Mouse (Mus musculus): Measurements from ENCODE around the gene Sytl2. TPM values are rescaled to one million over a fixed set of nuclear protein-coding genes. Genes with fewer than 3 reads are reported as not detected.

Gene Sytl2
- polyA plus RNA-seq, 1 experiment = 21.2 TPM

DNA sequence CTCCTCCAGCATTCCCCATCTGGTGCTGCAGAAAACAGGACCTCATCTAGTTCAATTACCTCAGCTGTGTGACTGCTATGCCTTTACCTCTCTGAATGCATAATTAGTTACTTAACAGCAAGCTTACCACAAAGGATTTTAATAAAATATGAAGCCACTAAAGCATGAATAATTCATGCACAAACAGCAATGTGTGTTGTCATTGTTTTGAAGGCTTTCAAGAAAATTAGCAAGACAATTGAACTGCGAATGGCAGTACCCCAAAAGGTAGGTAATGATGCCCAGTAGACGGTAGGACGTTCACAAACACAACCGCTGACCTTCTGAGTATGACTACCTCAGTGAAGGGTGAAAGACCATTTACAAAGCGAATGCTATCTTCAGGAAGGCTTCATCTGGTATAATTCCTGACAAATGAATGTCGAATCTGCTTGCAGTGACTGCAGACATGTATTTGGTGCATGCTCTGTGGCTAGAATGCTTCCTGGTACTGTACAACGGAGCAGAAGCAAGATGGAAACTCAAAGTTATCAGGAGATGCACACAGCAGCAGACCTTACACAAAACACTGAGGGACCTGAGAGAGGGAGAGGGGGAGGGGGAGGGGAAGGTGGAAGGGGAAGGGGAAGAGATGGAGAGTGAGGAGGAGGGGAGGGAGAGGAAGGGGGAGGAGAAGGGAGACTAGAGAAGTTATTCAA lies 40.0 kb upstream of the Sytl2 start:
- Histone ChIP-seq H3K79me2 (ENCODE audit: control insufficient read depth, insufficient read depth) (no peaks in the 10 kb centered on the region), H3K4me3 (no peak overlapping the region), H3K27me3 (ENCODE audit: control insufficient read depth, insufficient read depth, insufficient read length) (no peaks in the 10 kb centered on the region), H3K4me2 (ENCODE audit: low read depth) (no peak overlapping the region), H3K36me3 (ENCODE audit: control insufficient read depth, insufficient read depth) (no peaks in the 10 kb centered on the region), H3ac (ENCODE audit: control insufficient read depth, insufficient read length) (no peak overlapping the region)
- TF ChIP-seq TCF3 (IDR thresholded peaks at IDR 0.05; ENCODE audit: insufficient read length, low read depth) (no peak), TCF12 (IDR thresholded peaks at IDR 0.05; ENCODE audit: insufficient read depth, poor library complexity, severe bottlenecking) (no peak), USF1 (IDR thresholded peaks at IDR 0.05; ENCODE audit: low read depth) (no peak), CEBPB (IDR thresholded peaks at IDR 0.05; ENCODE audit: insufficient read depth, poor library complexity, severe bottlenecking) (no peak), MAX (IDR thresholded peaks at IDR 0.05; ENCODE audit: low read depth) (no peak), E2F4 (IDR thresholded peaks at IDR 0.05; ENCODE audit: insufficient read depth) (no peak), POLR2AphosphoS2 (IDR thresholded peaks at IDR 0.05; ENCODE audit: insufficient read length, low read depth) (no peak), SRF (IDR thresholded peaks at IDR 0.05; ENCODE audit: control insufficient read depth, insufficient read length, low read depth) (no peak), MYOG (IDR thresholded peaks at IDR 0.05; ENCODE audit: control insufficient read depth in 1 of 3, insufficient read depth in 1 of 3, insufficient read length in 2 of 3, low read depth in 2 of 3) (no peak), POLR2A (IDR thresholded peaks at IDR 0.05; ENCODE audit: insufficient read length, low read depth) (no peak), REST (IDR thresholded peaks at IDR 0.05; ENCODE audit: insufficient read depth, insufficient read length) (no peak), MYOD1 (IDR thresholded peaks at IDR 0.05; ENCODE audit: control insufficient read depth in 1 of 3, insufficient read length in 2 of 3, low read depth in 2 of 3) (no peak)

GRCm38 (mm10) chr7:90265289-90265970 lies 36.6 kb upstream of the Sytl2 start, which contains the start of gene Ccdc83:
TSS of gene Ccdc83 (minus strand) at chr7:90265777.
- H3K79me2 ChIP-seq (ENCODE audit: control insufficient read depth, insufficient read depth) = no peaks in the 10 kb centered on the region
- no peak within 1 kb of the TSS for H3ac ChIP-seq (ENCODE audit: control insufficient read depth, insufficient read length)
- peak within 1 kb of the TSS; percentile 57 for H3K4me2 ChIP-seq (ENCODE audit: low read depth)
- H3K27me3 ChIP-seq (ENCODE audit: control insufficient read depth, insufficient read depth, insufficient read length) = no peaks in the 10 kb centered on the region
- no peaks in the 10 kb centered on the region for H3K36me3 ChIP-seq (ENCODE audit: control insufficient read depth, insufficient read depth)
- TF ChIP-seq TCF12 (IDR thresholded peaks at IDR 0.05; ENCODE audit: insufficient read depth, poor library complexity, severe bottlenecking) (no peak), CEBPB (IDR thresholded peaks at IDR 0.05; ENCODE audit: insufficient read depth, poor library complexity, severe bottlenecking) (no peak)
- no peak within 1 kb of the TSS for H3K4me3 ChIP-seq

- H3K27me3 ChIP-seq (ENCODE audit: control insufficient read depth, insufficient read depth, insufficient read length) = no peaks in the 10 kb centered on the region
- H3K4me3 ChIP-seq = no peak overlapping the region
- no peak overlapping the region for H3K4me2 ChIP-seq (ENCODE audit: low read depth)
- TF ChIP-seq MAX (IDR thresholded peaks at IDR 0.05; ENCODE audit: low read depth) = no peak
- no peak for TF ChIP-seq POLR2AphosphoS2 (IDR thresholded peaks at IDR 0.05; ENCODE audit: insufficient read length, low read depth)
- no peak for TF ChIP-seq SRF (IDR thresholded peaks at IDR 0.05; ENCODE audit: control insufficient read depth, insufficient read length, low read depth)
- no peak for TF ChIP-seq REST (IDR thresholded peaks at IDR 0.05; ENCODE audit: insufficient read depth, insufficient read length)
- TF ChIP-seq E2F4 (IDR thresholded peaks at IDR 0.05; ENCODE audit: insufficient read depth) = no peak
- no peak for TF ChIP-seq TCF3 (IDR thresholded peaks at IDR 0.05; ENCODE audit: insufficient read length, low read depth)
- no peak for TF ChIP-seq MYOG (IDR thresholded peaks at IDR 0.05; ENCODE audit: control insufficient read depth in 1 of 3, insufficient read depth in 1 of 3, insufficient read length in 2 of 3, low read depth in 2 of 3)
- H3ac ChIP-seq (ENCODE audit: control insufficient read depth, insufficient read length) = no peak overlapping the region
- H3K79me2 ChIP-seq (ENCODE audit: control insufficient read depth, insufficient read depth) = no peaks in the 10 kb centered on the region
- no peaks in the 10 kb centered on the region for H3K36me3 ChIP-seq (ENCODE audit: control insufficient read depth, insufficient read depth)
Observed at GRCm38 (mm10) chr7:90270141-90270540, 31.9 kb upstream of the Sytl2 start.

DNA sequence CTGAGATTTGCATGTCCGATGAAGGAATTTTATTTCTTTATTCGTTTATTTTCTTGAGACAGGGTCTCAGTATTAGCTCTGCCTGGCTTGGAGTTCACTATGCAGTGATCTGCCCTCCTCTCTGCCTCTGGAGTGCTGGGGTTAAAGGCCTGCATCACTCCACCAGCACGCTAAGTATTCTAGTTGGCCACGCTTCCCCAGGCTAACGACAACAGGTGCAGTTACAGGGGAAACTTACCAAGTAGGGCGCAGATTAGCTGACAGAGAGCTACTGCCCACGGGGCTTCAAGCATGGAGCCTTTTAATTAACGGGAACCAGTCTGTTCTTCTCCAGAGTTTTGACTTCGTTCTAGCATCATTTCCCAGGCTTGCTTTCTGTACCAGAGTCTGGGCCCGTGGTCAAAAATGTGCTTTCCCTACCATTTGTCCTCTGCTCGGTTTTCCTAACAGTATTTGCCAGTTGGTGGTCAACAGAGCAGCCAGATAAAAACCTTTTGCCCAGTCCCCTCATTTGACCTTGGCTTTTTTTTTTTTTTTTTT lies 27.4 kb upstream of the Sytl2 start:
- no peak for TF ChIP-seq USF1 (IDR thresholded peaks at IDR 0.05; ENCODE audit: low read depth)
- peak in 1 of 3 experiments; percentile 48 for TF ChIP-seq MYOG (IDR thresholded peaks at IDR 0.05; ENCODE audit: control insufficient read depth in 1 of 3, insufficient read depth in 1 of 3, insufficient read length in 2 of 3, low read depth in 2 of 3)
- TF ChIP-seq POLR2AphosphoS2 (IDR thresholded peaks at IDR 0.05; ENCODE audit: insufficient read length, low read depth) = no peak
- no peak for TF ChIP-seq TCF3 (IDR thresholded peaks at IDR 0.05; ENCODE audit: insufficient read length, low read depth)
- peak in 2 of 3 experiments; percentile 64 to 69 for TF ChIP-seq MYOD1 (IDR thresholded peaks at IDR 0.05; ENCODE audit: control insufficient read depth in 1 of 3, insufficient read length in 2 of 3, low read depth in 2 of 3)
- no peak overlapping the region for H3K4me3 ChIP-seq

DNA sequence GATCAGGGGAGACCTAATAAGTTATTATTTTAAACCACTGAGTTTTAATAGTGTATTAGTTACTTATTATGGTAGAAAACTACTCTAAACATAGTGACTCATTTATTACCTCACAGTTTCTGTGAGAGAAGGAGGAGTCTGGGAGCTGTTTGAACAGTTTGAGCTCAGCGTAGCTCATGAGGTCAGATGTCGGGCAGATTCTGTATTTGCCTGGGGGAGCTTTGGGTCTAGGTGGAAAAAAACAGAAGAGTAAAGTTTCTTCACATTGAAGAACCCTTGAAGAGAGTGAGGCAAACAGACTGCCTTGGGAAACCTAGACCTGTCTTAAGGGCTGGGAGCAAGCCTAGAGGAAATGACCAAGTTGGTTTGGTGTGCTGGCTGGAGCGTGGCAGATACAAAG lies 24.8 kb upstream of the Sytl2 start:
- no peak overlapping the region for H3K4me3 ChIP-seq
- no peaks in the 10 kb centered on the region for H3K79me2 ChIP-seq (ENCODE audit: control insufficient read depth, insufficient read depth)
- H3K27me3 ChIP-seq (ENCODE audit: control insufficient read depth, insufficient read depth, insufficient read length) = no peaks in the 10 kb centered on the region
- H3ac ChIP-seq (ENCODE audit: control insufficient read depth, insufficient read length) = no peak overlapping the region
- H3K36me3 ChIP-seq (ENCODE audit: control insufficient read depth, insufficient read depth) = no peaks in the 10 kb centered on the region
- H3K4me2 ChIP-seq (ENCODE audit: low read depth) = no peak overlapping the region
- TF ChIP-seq TCF3 (IDR thresholded peaks at IDR 0.05; ENCODE audit: insufficient read length, low read depth) = no peak
- TF ChIP-seq POLR2AphosphoS2 (IDR thresholded peaks at IDR 0.05; ENCODE audit: insufficient read length, low read depth) = no peak
- no peak for TF ChIP-seq REST (IDR thresholded peaks at IDR 0.05; ENCODE audit: insufficient read depth, insufficient read length)
- no peak for TF ChIP-seq TCF12 (IDR thresholded peaks at IDR 0.05; ENCODE audit: insufficient read depth, poor library complexity, severe bottlenecking)
- no peak for TF ChIP-seq SRF (IDR thresholded peaks at IDR 0.05; ENCODE audit: control insufficient read depth, insufficient read length, low read depth)
- TF ChIP-seq MYOD1 (IDR thresholded peaks at IDR 0.05; ENCODE audit: control insufficient read depth in 1 of 3, insufficient read length in 2 of 3, low read depth in 2 of 3) = no peak
- TF ChIP-seq POLR2A (IDR thresholded peaks at IDR 0.05; ENCODE audit: insufficient read length, low read depth) = no peak

More for the DNA sequence above, 27.4 kb upstream of the Sytl2 start:
- H3K79me2 ChIP-seq (ENCODE audit: control insufficient read depth, insufficient read depth) = no peaks in the 10 kb centered on the region
- H3K36me3 ChIP-seq (ENCODE audit: control insufficient read depth, insufficient read depth) = no peaks in the 10 kb centered on the region
- H3ac ChIP-seq (ENCODE audit: control insufficient read depth, insufficient read length) = no peak overlapping the region
- H3K4me2 ChIP-seq (ENCODE audit: low read depth) = peak overlapping the region; percentile 18
- H3K27me3 ChIP-seq (ENCODE audit: control insufficient read depth, insufficient read depth, insufficient read length) = no peaks in the 10 kb centered on the region

Data from myocyte (in vitro differentiated cells).